Mouse (Mus musculus) stomach, postnatal 0 days (tissue): ENCODE measurements at regions not wholly inside any gene's neighbourhood (a gene's known extent, or its start where the extent isn't known, plus 50 kb on each side); places are given as distances from the start of the nearest gene placed in this dataset.

Experiments
- ATAC-seq: fragments of 200-750 bp; cut with Nextera tagmentation; 2 replicates; pipeline ENCODE4 v1.8.0; 2017; ENCODE audit not compliant: low FRiP score, low TSS enrichment
- DNase-seq: peaks from one replicate; pipeline ENCODE4 v3.0.0-alpha.2; 2016; ENCODE audit warnings: low spot score
- H3K27ac ChIP-seq: fragments of 300-500 bp; sonication (generic); replicated peaks from 2 replicates; pipeline ENCODE4 v1.5.1; 2014; ENCODE audit warnings: mild to moderate bottlenecking, control low read depth
- H3K27me3 ChIP-seq: fragments of 300-500 bp; sonication (generic); 2 replicates; pipeline ENCODE4 v1.6.1; 2014; ENCODE audit warnings: low read length; ENCODE audit not compliant: control insufficient read depth, insufficient read depth
- H3K36me3 ChIP-seq: fragments of 300-500 bp; sonication (generic); 2 replicates; pipeline ENCODE4 v1.6.1; 2014; ENCODE audit warnings: low read length, mixed read lengths; ENCODE audit not compliant: control insufficient read depth, insufficient read depth
- H3K4me1 ChIP-seq: fragments of 300-500 bp; sonication (generic); replicated peaks from 2 replicates; pipeline ENCODE4 v1.6.1; 2014; ENCODE audit warnings: antibody characterized with exemption; ENCODE audit not compliant: control insufficient read depth, insufficient read depth
- H3K4me2 ChIP-seq: fragments of 300-500 bp; sonication (generic); replicated peaks from 2 replicates; pipeline ENCODE4 v1.6.1; 2014; ENCODE audit warnings: low read depth, mild to moderate bottlenecking, control low read depth, moderate library complexity
- H3K4me3 ChIP-seq: fragments of 300-500 bp; sonication (generic); 2 replicates; pipeline ENCODE4 v1.5.1; 2014; ENCODE audit warnings: low read depth, low read length, control low read depth
- H3K9ac ChIP-seq: fragments of 300-500 bp; sonication (generic); 2 replicates; pipeline ENCODE4 v1.6.1; 2014; ENCODE audit warnings: mild to moderate bottlenecking, low read length, control low read depth, mixed read lengths
- H3K9me3 ChIP-seq: fragments of 300-500 bp; sonication (generic); 2 replicates; pipeline ENCODE4 v1.6.1; 2016; ENCODE audit warnings: low read length; ENCODE audit not compliant: control insufficient read depth
- CTCF ChIP-seq: IDR thresholded peaks from 2 replicates; pipeline ENCODE4 v1.5.1; 2016; ENCODE audit warnings: antibody characterized with exemption, low read depth, mild to moderate bottlenecking, moderate library complexity
- EP300 ChIP-seq: optimal IDR thresholded peaks from 2 replicates; pipeline ENCODE3; 2016; ENCODE audit warnings: antibody characterized with exemption
- WGBS: fragments of 180-500 bp; shearing (Covaris S2); extraction: QIAGEN DNeasy Blood & Tissue Kit; methylation state at CpG from one replicate; pipeline ENCODE4 v1.1.7; 2014; 5-methylcytosine and 5-hydroxymethylcytosine counted together

- no peak overlapping the region for H3K27ac ChIP-seq
- no peak overlapping the region for H3K9ac ChIP-seq
- no peak overlapping the region for H3K4me3 ChIP-seq
- no peak for ATAC-seq
- H3K9me3 ChIP-seq: no peaks in the 10 kb centered on the region
- H3K27me3 ChIP-seq: no peaks in the 10 kb centered on the region
- 79% methylated on average over 5 of the region's 5 CpGs for WGBS
- H3K36me3 ChIP-seq: no peaks in the 10 kb centered on the region
- no peaks in the 10 kb centered on the region for H3K4me1 ChIP-seq
- H3K4me2 ChIP-seq: no peak overlapping the region
- DNase-seq: no peak
- TF ChIP-seq EP300 (no peak), CTCF (no peak)
These were observed 58.7 kb downstream of the Mycn start for GRCm38 (mm10) chr12:12882931-12883553.

GRCm38 (mm10) chr12:12878031-12878430 is 63.7 kb downstream of the Mycn start:
- H3K36me3 ChIP-seq: no peaks in the 10 kb centered on the region
- H3K27me3 ChIP-seq: no peaks in the 10 kb centered on the region
- H3K4me3 ChIP-seq: no peak overlapping the region
- TF ChIP-seq CTCF (no peak), EP300 (no peak)
- H3K4me1 ChIP-seq: no peaks in the 10 kb centered on the region
- no peak overlapping the region for H3K9ac ChIP-seq
- no peak overlapping the region for H3K4me2 ChIP-seq
- 93% methylated on average over 2 of the region's 2 CpGs for WGBS
- ATAC-seq (0 out of 2 replicates have a peak, but pooled peaks have one; percentile 29), DNase-seq (no peak)
- H3K27ac ChIP-seq: no peak overlapping the region
- no peaks in the 10 kb centered on the region for H3K9me3 ChIP-seq

- Histone ChIP-seq H3K27me3 (no peaks in the 10 kb centered on the region), H3K4me1 (no peaks in the 10 kb centered on the region), H3K9me3 (no peaks in the 10 kb centered on the region), H3K27ac (no peak overlapping the region), H3K36me3 (no peaks in the 10 kb centered on the region), H3K4me3 (no peak overlapping the region), H3K4me2 (no peak overlapping the region), H3K9ac (no peak overlapping the region)
- TF ChIP-seq CTCF: no peak
- no peak for TF ChIP-seq EP300
- DNase-seq: no peak
- 78% methylated on average over 5 of the region's 5 CpGs for WGBS
- no peak for ATAC-seq
These were observed 64.2 kb downstream of the Mycn start for GRCm38 (mm10) chr12:12877539-12877938.

GRCm38 (mm10) chr12:12875976-12876745 is 65.6 kb downstream of the Mycn start:
- WGBS: 75% methylated on average over 12 of the region's 12 CpGs
- H3K27ac ChIP-seq: no peak overlapping the region
- no peak overlapping the region for H3K4me2 ChIP-seq
- no peaks in the 10 kb centered on the region for H3K27me3 ChIP-seq
- H3K4me1 ChIP-seq: no peaks in the 10 kb centered on the region
- H3K9me3 ChIP-seq: no peaks in the 10 kb centered on the region
- H3K9ac ChIP-seq: no peak overlapping the region
- TF ChIP-seq CTCF: no peak
- TF ChIP-seq EP300: no peak
- DNase-seq: no peak
- H3K4me3 ChIP-seq: no peak overlapping the region
- ATAC-seq: no peak
- no peaks in the 10 kb centered on the region for H3K36me3 ChIP-seq

GRCm38 (mm10) chr12:12873551-12873950 is 68.2 kb downstream of the Mycn start:
- Histone ChIP-seq H3K4me2 (no peak overlapping the region), H3K9ac (no peak overlapping the region), H3K4me1 (no peaks in the 10 kb centered on the region), H3K36me3 (no peaks in the 10 kb centered on the region), H3K27ac (no peak overlapping the region), H3K27me3 (no peaks in the 10 kb centered on the region), H3K9me3 (no peaks in the 10 kb centered on the region), H3K4me3 (no peak overlapping the region)
- 73% methylated on average over 11 of the region's 11 CpGs for WGBS
- TF ChIP-seq CTCF (no peak), EP300 (no peak)
- ATAC-seq: no peak
- no peak for DNase-seq

- ATAC-seq (no peak), DNase-seq (no peak)
- WGBS: 42% methylated on average over 4 of the region's 4 CpGs
- Histone ChIP-seq H3K36me3 (no peaks in the 10 kb centered on the region), H3K27ac (no peak overlapping the region), H3K4me1 (no peaks in the 10 kb centered on the region), H3K9me3 (no peaks in the 10 kb centered on the region), H3K4me3 (no peak overlapping the region), H3K27me3 (no peaks in the 10 kb centered on the region), H3K9ac (no peak overlapping the region), H3K4me2 (no peak overlapping the region)
- TF ChIP-seq CTCF (no peak), EP300 (no peak)
These were observed 68.7 kb downstream of the Mycn start for GRCm38 (mm10) chr12:12872974-12873373.
